In genomic region chr6:126531306-126531705, GRCm38 (mm10) we compare ENCODE assay signal across 14 mouse cellular contexts. TPM values are rescaled to one million over a fixed set of nuclear protein-coding genes. Genes with fewer than 3 reads are reported as not detected.
"Had no signal": no experiment of that assay in that cellular context is flagged by ENCODE, and none has a peak within 500 bp of the region (broad histone marks: within the 10 kb centered on the region; RNA-seq: fewer than 3 reads in every experiment).

No protein-coding gene starts in this region.

- H3K4me1 ChIP-seq: liver, embryonic 15.5 days had no signal

- H3K27ac ChIP-seq: layer of hippocampus, adult 2 months; left cerebral cortex, adult 2 months; limb, embryonic 10.5 days; liver, embryonic 15.5 days; macrophage; midbrain, embryonic 12.5 days; stomach, postnatal 0 days had no signal

- ATAC-seq: lung, postnatal 0 days had no signal

- H3K9ac ChIP-seq: liver, embryonic 15.5 days; midbrain, embryonic 12.5 days had no signal

- DNase-seq: kidney, adult 8-10 months; kidney, postnatal 36 days; lung, adult 2 months; thymus, postnatal 4 days had no signal

- H3K4me2 ChIP-seq: liver, embryonic 11.5 days; liver, embryonic 15.5 days; midbrain, embryonic 12.5 days had no signal

- H3K4me3 ChIP-seq: layer of hippocampus, adult 2 months; left cerebral cortex, adult 2 months; limb, embryonic 10.5 days; liver, embryonic 15.5 days; megakaryocyte, embryonic 14.5 days; midbrain, embryonic 12.5 days had no signal

- H3K9me3 ChIP-seq: limb, embryonic 10.5 days; liver, embryonic 15.5 days; megakaryocyte, embryonic 14.5 days; midbrain, embryonic 12.5 days had no signal

- H3K36me3 ChIP-seq: limb, embryonic 10.5 days; liver, embryonic 15.5 days; midbrain, embryonic 12.5 days had no signal

RNA-seq across cellular contexts. Expression of gene Kcna5, which starts 3.9 kb away (rescaled TPM):
- polyA plus RNA-seq: macrophage had no signal
